In genomic region chr10:39505007-39505406, GRCm38 (mm10) we compare ENCODE assay signal across 15 mouse cellular contexts.
DNase-seq lines count a peak whose midpoint lies in the region; ATAC-seq and TF ChIP-seq lines count a peak whose summit lies in the region.
"Had no signal": no experiment of that assay in that cellular context is flagged by ENCODE, and none has a peak within 500 bp of the region (broad histone marks: within the 10 kb centered on the region; RNA-seq: fewer than 3 reads in every experiment).

No protein-coding gene starts in this region.

- H3K36me3 ChIP-seq in hindbrain, embryonic 14.5 days (replicated peaks; ENCODE audit: control insufficient read depth, insufficient read depth), result no peaks in the 10 kb centered on the region

- no peak for ATAC-seq in hindbrain, embryonic 14.5 days (ENCODE audit: low FRiP score)
- no peak for ATAC-seq in CD4-positive, CD25-positive, alpha-beta regulatory T cell, adult 4 months
- ATAC-seq: Patski had no signal

- peak; percentile 38 for DNase-seq in gastrocnemius, postnatal 10 days
- DNase-seq in gastrocnemius, postnatal 14 days, result no peak
- peak; percentile 55 for DNase-seq in retina, postnatal 1 day
- DNase-seq in retina, embryonic 14.5 days (ENCODE audit: low spot score), result no peak
- DNase-seq in hindbrain, embryonic 14.5 days (ENCODE audit: low spot score), result peak; percentile 61
- no peak for DNase-seq in testis, postnatal 14 days (ENCODE audit: low spot score)
- DNase-seq: adrenal gland, postnatal 25 days; cerebellum, adult 9-10 months; kidney, adult 2 months; liver; spleen, adult 18-20 months had no signal

- intact Hi-C loops in gastrocnemius, postnatal 14 days (cut with DNase I; ENCODE audit: low total_unique reads), result no loop called here

- H3K27me3 ChIP-seq in hindbrain, embryonic 14.5 days (ENCODE audit: control insufficient read depth, insufficient read depth, low read length), result no peaks in the 10 kb centered on the region
- H3K27me3 ChIP-seq: Patski had no signal

- no peak for TF ChIP-seq POLR2A in olfactory bulb, adult 2 months (IDR thresholded peaks at IDR 0.05; ENCODE audit: insufficient read depth, low read depth, low read length)

- H3K9me3 ChIP-seq in hindbrain, embryonic 14.5 days (ENCODE audit: control insufficient read depth, low read length), result no peaks in the 10 kb centered on the region

- H3K9ac ChIP-seq in hindbrain, embryonic 14.5 days, result no peak overlapping the region

- 32% methylated on average over 9 of the region's 9 CpGs for WGBS in hindbrain, embryonic 14.5 days
- WGBS in olfactory bulb, adult 2 months, result 13% methylated on average over 9 of the region's 9 CpGs

- H3K4me3 ChIP-seq in hindbrain, embryonic 14.5 days (replicated peaks; ENCODE audit: low read length), result no peak overlapping the region
- H3K4me3 ChIP-seq in olfactory bulb, adult 2 months (ENCODE audit: insufficient read depth, low read depth, low read length), result no peak overlapping the region

- no peak for TF ChIP-seq CTCF in olfactory bulb, adult 2 months (IDR thresholded peaks at IDR 0.05; ENCODE audit: insufficient read depth, low read depth, low read length)

- peaks cover 72% of the 10 kb centered on the region for H3K4me1 ChIP-seq in hindbrain, embryonic 14.5 days (replicated peaks; ENCODE audit: control insufficient read depth, insufficient read depth, low read length)
- H3K4me1 ChIP-seq in olfactory bulb, adult 2 months (ENCODE audit: control insufficient read depth, insufficient read depth, low read length), result peaks cover 56% of the 10 kb centered on the region

- 0 out of 2 replicates have a peak overlapping the region, but pooled peaks have one; percentile 4 for H3K4me2 ChIP-seq in hindbrain, embryonic 14.5 days (replicated peaks)

- H3K27ac ChIP-seq in hindbrain, embryonic 14.5 days, result peak overlapping the region; percentile 38
- H3K27ac ChIP-seq in olfactory bulb, adult 2 months (ENCODE audit: insufficient read depth, low read depth, low read length), result peak overlapping the region; percentile 98
- H3K27ac ChIP-seq: macrophage had no signal

Comparison
In these comparisons a context has a peak if more than half of its experiments do, and no peak if none do; other contexts are left out.
1. DNase-seq: peak in gastrocnemius, postnatal 10 days (single experiment), retina, postnatal 1 day (single experiment) and hindbrain, embryonic 14.5 days (single experiment); none in gastrocnemius, postnatal 14 days (single experiment), retina, embryonic 14.5 days (single experiment) and testis, postnatal 14 days (single experiment).